Mouse (Mus musculus): ENCODE results near the gene Cpe. TPM values are rescaled to one million over a fixed set of nuclear protein-coding genes. Genes with fewer than 3 reads are reported as not detected.
A peak's percentile ranks its signal among the peaks of the same experiment; 100 is the strongest.

Gene Cpe
- polyA plus RNA-seq, 1 experiment from 2014 or later: 49.3 TPM

DNA sequence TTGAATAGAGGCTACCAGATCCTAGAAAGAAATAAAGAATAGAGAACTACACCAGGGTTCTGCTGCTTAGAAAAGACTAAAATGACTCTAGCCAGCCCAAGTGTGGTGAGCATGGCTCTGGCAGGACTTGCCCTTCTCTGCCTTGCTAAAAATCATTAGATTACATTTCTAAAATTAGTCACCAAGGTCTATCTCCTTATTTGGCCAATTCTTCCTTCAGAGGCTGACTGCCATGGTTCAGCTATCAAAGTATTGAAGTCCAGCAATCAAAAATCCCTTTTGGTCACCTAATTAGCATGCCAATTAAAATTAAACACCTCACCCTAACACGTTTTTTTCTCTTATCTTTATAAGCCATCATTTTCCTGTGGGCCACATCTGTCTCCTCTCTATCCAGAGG lies 18.7 kb upstream of the Cpe start:
- H3K4me2 ChIP-seq: no peak overlapping the region
- H3K4me1 ChIP-seq: no peaks in the 10 kb centered on the region
- no peak overlapping the region for H3K4me3 ChIP-seq
- no peak overlapping the region for H3K27ac ChIP-seq
- WGBS: 13% methylated on average over 1 of the region's 1 CpGs
- H3K9ac ChIP-seq: no peak overlapping the region
- 0 out of 2 replicates have a peak, but pooled peaks cover 2% of the 10 kb centered on the region for H3K36me3 ChIP-seq
- no peak for ATAC-seq (ENCODE audit: borderline replicate concordance, extremely low read depth, low FRiP score, low TSS enrichment)
- no peaks in the 10 kb centered on the region for H3K27me3 ChIP-seq
- no peaks in the 10 kb centered on the region for H3K9me3 ChIP-seq

DNA sequence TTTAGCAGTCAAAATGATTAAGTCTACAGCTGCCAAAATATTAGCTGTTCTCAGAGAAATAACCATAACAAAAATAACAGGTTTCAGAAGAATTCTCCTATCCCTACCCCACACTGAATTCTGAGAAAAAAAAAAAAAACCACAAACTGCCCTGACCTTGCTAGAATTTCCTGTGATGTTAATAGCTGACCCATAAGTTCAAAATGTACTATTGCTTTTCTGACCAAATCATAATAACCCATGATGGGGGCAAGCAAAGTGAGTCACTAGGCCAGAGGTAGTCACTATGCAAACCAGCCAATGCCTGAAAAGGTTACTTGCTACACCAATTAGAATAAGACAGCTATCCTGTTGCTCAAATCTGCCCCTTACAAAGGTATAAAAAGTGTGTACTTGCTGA lies 14.6 kb upstream of the Cpe start:
- no peak overlapping the region for H3K4me2 ChIP-seq
- H3K4me3 ChIP-seq: no peak overlapping the region
- no peak overlapping the region for H3K27ac ChIP-seq
- no peak overlapping the region for H3K9ac ChIP-seq
- no peaks in the 10 kb centered on the region for H3K27me3 ChIP-seq
- H3K4me1 ChIP-seq: no peaks in the 10 kb centered on the region
- no peaks in the 10 kb centered on the region for H3K36me3 ChIP-seq
- no peaks in the 10 kb centered on the region for H3K9me3 ChIP-seq
- ATAC-seq (ENCODE audit: borderline replicate concordance, extremely low read depth, low FRiP score, low TSS enrichment): no peak

GRCm38 (mm10) chr8:64703191-64703590 lies 10.3 kb upstream of the Cpe start:
- no peak overlapping the region for H3K4me2 ChIP-seq
- no peak for ATAC-seq (ENCODE audit: borderline replicate concordance, extremely low read depth, low FRiP score, low TSS enrichment)
- H3K4me3 ChIP-seq: no peak overlapping the region
- no peaks in the 10 kb centered on the region for H3K9me3 ChIP-seq
- no peaks in the 10 kb centered on the region for H3K4me1 ChIP-seq
- no peak overlapping the region for H3K9ac ChIP-seq
- no peak overlapping the region for H3K27ac ChIP-seq
- H3K27me3 ChIP-seq: no peaks in the 10 kb centered on the region
- H3K36me3 ChIP-seq: no peaks in the 10 kb centered on the region
- WGBS: 79% methylated on average over 1 of the region's 1 CpGs

DNA sequence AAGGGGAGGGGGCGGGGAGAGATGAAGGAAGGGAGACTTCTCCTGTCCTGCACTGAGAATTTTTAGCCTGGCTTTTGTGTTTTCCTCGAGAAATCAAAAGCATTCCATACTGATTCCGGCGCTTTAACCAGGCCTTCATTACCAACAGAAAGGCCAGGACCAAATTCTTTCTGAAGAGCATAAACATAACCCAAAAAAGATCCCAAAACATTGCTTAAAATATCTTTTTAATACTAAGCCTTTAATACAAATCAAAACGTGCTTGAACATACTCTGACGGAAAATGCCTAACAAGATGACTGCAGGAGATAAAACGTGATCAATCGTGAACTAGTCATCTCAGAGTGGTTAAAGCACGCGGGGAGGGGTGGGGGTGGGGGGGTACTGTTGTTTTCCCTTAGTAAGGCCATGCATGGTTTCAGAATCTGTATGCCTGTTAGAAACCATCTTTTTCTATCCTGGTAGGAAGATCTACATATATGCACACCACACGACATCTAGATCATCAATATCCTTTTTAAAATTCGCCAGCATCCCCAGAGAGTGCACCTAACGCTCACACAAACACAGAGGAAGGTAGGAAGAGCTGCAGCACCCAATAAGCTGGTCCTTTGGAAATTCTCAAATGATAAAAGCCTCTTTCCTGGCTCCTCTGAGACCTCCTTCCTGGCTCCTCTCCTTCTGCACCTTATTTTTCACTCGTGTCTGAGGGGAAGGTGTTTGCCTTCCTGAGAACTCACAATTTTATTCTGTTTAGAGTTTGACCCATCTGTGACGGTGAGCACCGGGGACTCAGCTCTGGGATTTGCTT lies 1.1 kb downstream of the Cpe start:
- 14% methylated on average over 16 of the region's 16 CpGs for WGBS
- Histone ChIP-seq H3K4me3 (peak overlapping the region; percentile 49), H3K9me3 (no peaks in the 10 kb centered on the region), H3K27ac (no peak overlapping the region), H3K4me1 (peaks cover 11% of the 10 kb centered on the region), H3K36me3 (no peaks in the 10 kb centered on the region), H3K27me3 (peaks cover 23% of the 10 kb centered on the region), H3K9ac (no peak overlapping the region), H3K4me2 (peak overlapping the region; percentile 92)
- no peak for ATAC-seq (ENCODE audit: borderline replicate concordance, extremely low read depth, low FRiP score, low TSS enrichment)

DNA sequence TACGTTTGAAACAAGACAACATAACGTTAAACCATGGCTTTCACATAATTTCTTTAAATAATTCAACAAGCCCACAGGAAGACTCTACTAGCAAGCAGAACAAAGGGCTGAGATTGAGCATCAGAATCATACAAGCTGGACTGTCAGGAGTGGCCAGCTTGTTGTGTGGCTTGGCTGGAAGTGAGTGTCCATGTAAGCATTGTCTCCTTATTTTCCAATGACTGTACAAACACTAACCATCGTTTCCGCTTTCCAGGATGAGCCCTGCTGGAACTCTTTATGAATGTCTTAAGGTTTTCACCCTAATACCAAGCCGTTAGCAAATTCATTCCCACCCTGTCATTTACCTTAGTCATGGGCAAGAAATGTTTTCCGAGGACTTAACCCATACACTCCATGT lies 2.0 kb downstream of the Cpe start:
- Histone ChIP-seq H3K9ac (no peak overlapping the region), H3K27me3 (peaks cover 23% of the 10 kb centered on the region), H3K9me3 (no peaks in the 10 kb centered on the region), H3K4me1 (peaks cover 11% of the 10 kb centered on the region), H3K27ac (no peak overlapping the region), H3K4me3 (no peak overlapping the region), H3K4me2 (no peak overlapping the region), H3K36me3 (no peaks in the 10 kb centered on the region)
- no peak for ATAC-seq (ENCODE audit: borderline replicate concordance, extremely low read depth, low FRiP score, low TSS enrichment)
- 78% methylated on average over 6 of the region's 6 CpGs for WGBS

- no peak for ATAC-seq (ENCODE audit: borderline replicate concordance, extremely low read depth, low FRiP score, low TSS enrichment)
- H3K4me2 ChIP-seq: no peak overlapping the region
Measured at GRCm38 (mm10) chr8:64690306-64690705, 2.5 kb downstream of the Cpe start.

DNA sequence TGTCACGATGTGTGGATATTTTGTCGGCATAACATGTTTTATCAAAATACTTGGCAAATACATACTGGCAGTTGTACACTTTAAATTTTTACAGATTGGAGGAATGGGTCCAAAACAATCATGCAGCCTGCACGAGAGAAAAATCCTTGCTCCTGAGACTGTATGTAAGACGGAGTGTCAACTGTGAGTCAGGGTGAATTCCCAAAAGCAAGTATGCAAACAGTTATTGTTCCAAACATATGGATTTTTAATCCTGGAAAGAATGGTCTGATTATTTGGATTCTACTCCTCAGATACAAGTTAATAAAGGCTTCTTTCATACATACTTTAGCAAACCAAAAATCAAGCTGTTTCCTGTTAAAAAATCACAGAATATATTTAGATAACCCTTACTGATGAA lies 4.1 kb downstream of the Cpe start:
- Histone ChIP-seq H3K27me3 (peaks cover 14% of the 10 kb centered on the region), H3K27ac (no peak overlapping the region), H3K36me3 (no peaks in the 10 kb centered on the region), H3K4me1 (peaks cover 11% of the 10 kb centered on the region), H3K4me3 (no peak overlapping the region), H3K4me2 (no peak overlapping the region), H3K9me3 (no peaks in the 10 kb centered on the region), H3K9ac (no peak overlapping the region)
- 66% methylated on average over 4 of the region's 4 CpGs for WGBS
- ATAC-seq (ENCODE audit: borderline replicate concordance, extremely low read depth, low FRiP score, low TSS enrichment): no peak

More at GRCm38 (mm10) chr8:64690306-64690705, 2.5 kb downstream of the Cpe start:
- H3K4me1 ChIP-seq: peaks cover 11% of the 10 kb centered on the region
- H3K36me3 ChIP-seq: no peaks in the 10 kb centered on the region
- H3K9ac ChIP-seq: no peak overlapping the region
- no peaks in the 10 kb centered on the region for H3K9me3 ChIP-seq
- 73% methylated on average over 6 of the region's 6 CpGs for WGBS
- peaks cover 23% of the 10 kb centered on the region for H3K27me3 ChIP-seq
- H3K27ac ChIP-seq: no peak overlapping the region
- no peak overlapping the region for H3K4me3 ChIP-seq

DNA sequence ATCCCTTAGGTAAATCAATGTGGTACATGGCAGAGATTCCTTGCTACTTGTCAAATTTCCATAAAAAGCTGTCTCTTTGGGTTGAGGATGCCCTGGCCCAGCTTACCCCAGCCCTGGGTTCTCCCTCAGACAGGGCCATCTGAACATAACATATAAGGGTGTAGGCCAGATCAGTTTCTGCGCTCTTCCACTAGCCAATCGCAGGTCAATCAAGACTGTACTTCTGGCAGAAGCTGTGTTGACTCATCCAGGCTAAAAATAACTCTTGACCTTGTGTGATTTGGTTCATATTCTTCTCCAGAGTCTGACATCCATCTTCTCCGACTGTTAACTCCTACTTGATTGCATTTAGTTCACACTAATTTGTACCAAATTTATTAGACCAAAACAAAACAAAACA lies 4.7 kb downstream of the Cpe start:
- ATAC-seq (ENCODE audit: borderline replicate concordance, extremely low read depth, low FRiP score, low TSS enrichment): no peak
- WGBS: 63% methylated on average over 3 of the region's 3 CpGs
- H3K4me2 ChIP-seq: no peak overlapping the region
- H3K4me3 ChIP-seq: no peak overlapping the region
- peaks cover 9% of the 10 kb centered on the region for H3K27me3 ChIP-seq
- H3K27ac ChIP-seq: no peak overlapping the region
- no peak overlapping the region for H3K9ac ChIP-seq
- peaks cover 11% of the 10 kb centered on the region for H3K4me1 ChIP-seq
- H3K9me3 ChIP-seq: no peaks in the 10 kb centered on the region
- H3K36me3 ChIP-seq: no peaks in the 10 kb centered on the region

- H3K9me3 ChIP-seq: no peaks in the 10 kb centered on the region
- no peak overlapping the region for H3K4me2 ChIP-seq
- no peaks in the 10 kb centered on the region for H3K4me1 ChIP-seq
- H3K27ac ChIP-seq: no peak overlapping the region
- H3K36me3 ChIP-seq: no peaks in the 10 kb centered on the region
- no peak for ATAC-seq (ENCODE audit: borderline replicate concordance, extremely low read depth, low FRiP score, low TSS enrichment)
- H3K27me3 ChIP-seq: no peaks in the 10 kb centered on the region
- 75% methylated on average over 3 of the region's 3 CpGs for WGBS
- H3K4me3 ChIP-seq: no peak overlapping the region
- no peak overlapping the region for H3K9ac ChIP-seq
Measured at GRCm38 (mm10) chr8:64682501-64682900, 10.4 kb downstream of the Cpe start.

- H3K4me2 ChIP-seq: no peak overlapping the region
- no peaks in the 10 kb centered on the region for H3K4me1 ChIP-seq
- H3K9me3 ChIP-seq: no peaks in the 10 kb centered on the region
- H3K36me3 ChIP-seq: no peaks in the 10 kb centered on the region
- H3K9ac ChIP-seq: no peak overlapping the region
- no peak overlapping the region for H3K27ac ChIP-seq
- no peak overlapping the region for H3K4me3 ChIP-seq
- 74% methylated on average over 2 of the region's 2 CpGs for WGBS
- ATAC-seq (ENCODE audit: borderline replicate concordance, extremely low read depth, low FRiP score, low TSS enrichment): no peak
- H3K27me3 ChIP-seq: no peaks in the 10 kb centered on the region
Measured at GRCm38 (mm10) chr8:64676381-64676780, 16.5 kb downstream of the Cpe start.

DNA sequence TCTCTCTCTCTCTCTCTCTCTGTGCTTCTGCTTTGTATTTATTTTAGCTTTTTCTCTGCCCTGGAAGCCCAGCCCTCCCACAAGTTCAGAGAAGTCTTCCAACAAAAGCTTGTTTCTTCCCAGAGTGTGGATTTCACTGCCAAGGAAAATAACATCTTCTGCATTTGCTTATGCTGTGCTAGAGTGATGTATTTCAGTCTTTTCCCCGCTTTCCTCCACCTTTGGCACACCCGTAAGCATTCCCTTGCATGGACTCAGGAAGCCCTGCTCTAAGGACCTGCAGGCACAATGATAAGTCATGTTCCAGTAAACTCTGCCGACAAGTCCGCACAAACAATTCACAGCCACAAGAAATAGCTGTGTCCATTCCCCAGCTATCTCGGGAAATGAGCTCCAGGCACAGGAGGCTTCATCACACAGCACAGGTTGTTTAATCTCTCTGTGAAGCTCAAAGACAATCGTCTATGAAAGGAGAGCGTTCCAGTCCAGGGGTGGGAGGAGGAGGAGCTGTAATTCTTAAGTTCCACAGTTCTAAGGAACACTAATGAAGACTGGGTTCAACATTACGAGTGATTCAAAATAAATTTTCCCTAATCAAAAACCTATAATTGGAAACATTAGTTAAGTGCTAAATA lies 17.8 kb downstream of the Cpe start:
- WGBS: 33% methylated on average over 8 of the region's 8 CpGs
- no peak overlapping the region for H3K27ac ChIP-seq
- no peaks in the 10 kb centered on the region for H3K36me3 ChIP-seq
- H3K27me3 ChIP-seq: no peaks in the 10 kb centered on the region
- H3K4me1 ChIP-seq: no peaks in the 10 kb centered on the region
- no peak overlapping the region for H3K9ac ChIP-seq
- ATAC-seq (ENCODE audit: borderline replicate concordance, extremely low read depth, low FRiP score, low TSS enrichment): no peak
- H3K4me3 ChIP-seq: no peak overlapping the region
- no peak overlapping the region for H3K4me2 ChIP-seq
- H3K9me3 ChIP-seq: no peaks in the 10 kb centered on the region

- H3K4me3 ChIP-seq: no peak overlapping the region
- H3K4me2 ChIP-seq: no peak overlapping the region
- H3K4me1 ChIP-seq: no peaks in the 10 kb centered on the region
- no peaks in the 10 kb centered on the region for H3K9me3 ChIP-seq
- WGBS: 49% methylated on average over 2 of the region's 2 CpGs
- no peak overlapping the region for H3K27ac ChIP-seq
- no peaks in the 10 kb centered on the region for H3K27me3 ChIP-seq
- no peak overlapping the region for H3K9ac ChIP-seq
- no peak for ATAC-seq (ENCODE audit: borderline replicate concordance, extremely low read depth, low FRiP score, low TSS enrichment)
- H3K36me3 ChIP-seq: no peaks in the 10 kb centered on the region
Measured at GRCm38 (mm10) chr8:64672920-64673319, 19.9 kb downstream of the Cpe start.
